8 mouse cellular contexts compared by ENCODE assay signal in the genomic region with DNA sequence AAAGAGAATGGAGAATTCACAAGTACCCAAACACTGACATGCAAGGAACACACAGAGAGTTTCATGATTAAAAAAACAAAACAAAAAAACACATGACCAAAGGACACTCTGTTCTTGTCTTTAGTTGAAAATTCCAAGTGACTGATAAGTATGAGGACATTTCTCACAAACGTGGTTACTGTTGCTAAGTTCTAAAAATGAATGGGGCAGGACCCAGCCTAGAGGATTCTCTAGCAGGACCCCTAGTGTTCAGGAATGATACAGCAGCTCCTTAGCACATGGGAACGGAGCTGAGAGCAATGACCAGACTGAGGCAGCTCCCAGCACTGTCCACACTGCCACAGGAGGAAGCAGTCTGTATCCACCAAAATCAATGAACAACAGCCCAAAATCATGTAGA. TPM values are rescaled to one million over a fixed set of nuclear protein-coding genes. Genes with fewer than 3 reads are reported as not detected.
DNase-seq lines count a peak whose midpoint lies in the region; ATAC-seq and TF ChIP-seq lines count a peak whose summit lies in the region.

No protein-coding gene starts in this region.

- no peaks in the 10 kb centered on the region for H3K27me3 ChIP-seq in forebrain, embryonic 11.5 days (ENCODE audit: control insufficient read depth, insufficient read depth, low read length)
- no peaks in the 10 kb centered on the region for H3K27me3 ChIP-seq in forebrain, embryonic 15.5 days
- H3K27me3 ChIP-seq in lung, embryonic 15.5 days: no peaks in the 10 kb centered on the region
- no peaks in the 10 kb centered on the region for H3K27me3 ChIP-seq in stomach, postnatal 0 days (ENCODE audit: control insufficient read depth, insufficient read depth, low read length)

- no peaks in the 10 kb centered on the region for H3K9me3 ChIP-seq in forebrain, embryonic 11.5 days (ENCODE audit: control insufficient read depth, low read length)
- no peaks in the 10 kb centered on the region for H3K9me3 ChIP-seq in forebrain, embryonic 15.5 days
- no peaks in the 10 kb centered on the region for H3K9me3 ChIP-seq in lung, embryonic 15.5 days
- H3K9me3 ChIP-seq in stomach, postnatal 0 days (ENCODE audit: control insufficient read depth, low read length): no peaks in the 10 kb centered on the region

- H3K4me1 ChIP-seq in forebrain, embryonic 11.5 days (replicated peaks; ENCODE audit: control insufficient read depth, insufficient read depth, low read length): no peaks in the 10 kb centered on the region
- no peaks in the 10 kb centered on the region for H3K4me1 ChIP-seq in forebrain, embryonic 15.5 days
- H3K4me1 ChIP-seq in lung, embryonic 15.5 days: 0 out of 2 replicates have a peak, but pooled peaks cover 14% of the 10 kb centered on the region
- 0 out of 2 replicates have a peak, but pooled peaks cover 3% of the 10 kb centered on the region for H3K4me1 ChIP-seq in stomach, postnatal 0 days (replicated peaks; ENCODE audit: control insufficient read depth, insufficient read depth)

- WGBS in forebrain, embryonic 11.5 days: 27% methylated on average over 2 of the region's 2 CpGs
- 25% methylated on average over 2 of the region's 2 CpGs for WGBS in forebrain, embryonic 15.5 days
- 23% methylated on average over 2 of the region's 2 CpGs for WGBS in lung, embryonic 15.5 days
- 32% methylated on average over 2 of the region's 2 CpGs for WGBS in stomach, postnatal 0 days

- no peak overlapping the region for H3K27ac ChIP-seq in forebrain, embryonic 11.5 days (ENCODE audit: low read depth, low read length)
- no peak overlapping the region for H3K27ac ChIP-seq in forebrain, embryonic 15.5 days (replicated peaks)
- no peak overlapping the region for H3K27ac ChIP-seq in lung, embryonic 15.5 days
- H3K27ac ChIP-seq in stomach, postnatal 0 days (replicated peaks): no peak overlapping the region

- DNase-seq in forebrain, embryonic 11.5 days (ENCODE audit: low spot score): peak; percentile 55
- peak; percentile 46 to 59 for DNase-seq in B cell, adult 2 months
- DNase-seq in cerebellum, adult 18-20 months: peak; percentile 28 to 44
- peak; percentile 22 for DNase-seq in gastrocnemius, postnatal 10 days
- DNase-seq in kidney, adult 9 months: peak; percentile 65
- peak; percentile 62 for DNase-seq in stomach, postnatal 0 days (ENCODE audit: low spot score)

- no peak; the same call in 1 of the 2 replicates for ATAC-seq in forebrain, embryonic 11.5 days (replicated peaks; ENCODE audit: low FRiP score)
- ATAC-seq in forebrain, embryonic 15.5 days (replicated peaks): no peak; the same call in 1 of the 2 replicates
- peak; percentile 46; the same call in 1 of the 2 replicates for ATAC-seq in lung, embryonic 15.5 days (ENCODE audit: borderline replicate concordance, extremely low read depth, low FRiP score, low TSS enrichment)
- ATAC-seq in stomach, postnatal 0 days (ENCODE audit: low FRiP score, low TSS enrichment): peak; percentile 81

- H3K9ac ChIP-seq in forebrain, embryonic 11.5 days (ENCODE audit: low read length): no peak overlapping the region
- no peak overlapping the region for H3K9ac ChIP-seq in forebrain, embryonic 15.5 days (replicated peaks)
- H3K9ac ChIP-seq in lung, embryonic 15.5 days: no peak overlapping the region
- no peak overlapping the region for H3K9ac ChIP-seq in stomach, postnatal 0 days (ENCODE audit: low read length)

- peak; percentile 81 for TF ChIP-seq CTCF in stomach, postnatal 0 days (IDR thresholded peaks at IDR 0.05; ENCODE audit: low read depth)

- no peak overlapping the region for H3K4me2 ChIP-seq in forebrain, embryonic 11.5 days (ENCODE audit: low read depth, low read length, severe bottlenecking)
- no peak overlapping the region for H3K4me2 ChIP-seq in forebrain, embryonic 15.5 days (replicated peaks)
- no peak overlapping the region for H3K4me2 ChIP-seq in lung, embryonic 15.5 days
- H3K4me2 ChIP-seq in stomach, postnatal 0 days (replicated peaks; ENCODE audit: low read depth): no peak overlapping the region

- TF ChIP-seq EP300 in stomach, postnatal 0 days (optimal IDR thresholded peaks at IDR 0.05): no peak

- no peak overlapping the region for H3K4me3 ChIP-seq in forebrain, embryonic 11.5 days (ENCODE audit: low read depth, low read length)
- H3K4me3 ChIP-seq in forebrain, embryonic 15.5 days: no peak overlapping the region
- H3K4me3 ChIP-seq in lung, embryonic 15.5 days: no peak overlapping the region
- no peak overlapping the region for H3K4me3 ChIP-seq in stomach, postnatal 0 days (ENCODE audit: low read depth, low read length)

- H3K36me3 ChIP-seq in forebrain, embryonic 11.5 days (ENCODE audit: control insufficient read depth, insufficient read depth, low read length): no peaks in the 10 kb centered on the region
- no peaks in the 10 kb centered on the region for H3K36me3 ChIP-seq in forebrain, embryonic 15.5 days
- H3K36me3 ChIP-seq in lung, embryonic 15.5 days: no peaks in the 10 kb centered on the region
- H3K36me3 ChIP-seq in stomach, postnatal 0 days (ENCODE audit: control insufficient read depth, insufficient read depth, low read length): no peaks in the 10 kb centered on the region

RNA-seq across cellular contexts. Expression of a gene that starts 26.6 kb away (rescaled TPM):
- polyA plus RNA-seq in forebrain, embryonic 11.5 days (2014; fragmentation: Nextera tagmentation; extraction: Ambion mirVana): 27.7 and 30.0 TPM in 2 replicates
- 35.5 and 39.6 TPM in 2 replicates for polyA plus RNA-seq in forebrain, embryonic 15.5 days (2015; fragmentation: Nextera tagmentation; extraction: Ambion mirVana)
- total RNA-seq in gastrocnemius, postnatal 10 days (2021): 1 to 10 TPM; 4.5 to 7.9 TPM
- 43.6 and 46.2 TPM in 2 replicates for polyA plus RNA-seq in lung, embryonic 15.5 days (2015; fragmentation: Nextera tagmentation; extraction: Ambion mirVana)
- 17.8 and 18.9 TPM in 2 replicates for polyA plus RNA-seq in stomach, postnatal 0 days (2015; fragmentation: Nextera tagmentation; extraction: Ambion mirVana)

Comparison
In these comparisons a context has a peak if more than half of its experiments do, and no peak if none do; other contexts are left out.
1. ATAC-seq: peak in lung, embryonic 15.5 days (single experiment) and stomach, postnatal 0 days (single experiment); none in forebrain, embryonic 11.5 days (single experiment) and forebrain, embryonic 15.5 days (single experiment).
2. Peak in every context shown above with its lines, with median percentiles within 50 percentile points of each other: DNase-seq.